Mouse (Mus musculus) retina, adult 2 months (tissue): ENCODE measurements at regions not wholly inside any gene's neighbourhood (a gene's known extent, or its start where the extent isn't known, plus 50 kb on each side); places are given as distances from the start of the nearest gene placed in this dataset.

Source experiments
- DNase-seq: peaks from one replicate; pipeline ENCODE4 v3.0.0-alpha.2; 2012; ENCODE audit warnings: low read depth, low spot score

- no peak for DNase-seq
Measured at GRCm38 (mm10) chr4:12628702-12629374, 457.0 kb upstream of the Fam92a start.

GRCm38 (mm10) chr4:12627158-12627871 lies 455.5 kb upstream of the Fam92a start:
- no peak for DNase-seq

- DNase-seq = no peak
Measured at GRCm38 (mm10) chr4:12620756-12621270, 449.0 kb upstream of the Fam92a start.

GRCm38 (mm10) chr4:12620059-12620755 lies 448.4 kb upstream of the Fam92a start:
- no peak for DNase-seq

- DNase-seq = no peak
Measured at GRCm38 (mm10) chr4:12616665-12617064, 444.9 kb upstream of the Fam92a start.

GRCm38 (mm10) chr4:12611511-12611910 lies 439.7 kb upstream of the Fam92a start:
- no peak for DNase-seq

GRCm38 (mm10) chr4:12601165-12601919 lies 429.5 kb upstream of the Fam92a start:
- DNase-seq = no peak

GRCm38 (mm10) chr4:12595801-12596515 lies 424.1 kb upstream of the Fam92a start:
- no peak for DNase-seq

- DNase-seq = no peak
Measured at GRCm38 (mm10) chr4:12592973-12593372, 421.2 kb upstream of the Fam92a start.

- DNase-seq = no peak
Measured at GRCm38 (mm10) chr4:12578102-12578501, 406.3 kb upstream of the Fam92a start.

- no peak for DNase-seq
Measured at GRCm38 (mm10) chr4:12571881-12572280, 400.1 kb upstream of the Fam92a start.

- no peak for DNase-seq
Measured at GRCm38 (mm10) chr4:12570689-12571088, 398.9 kb upstream of the Fam92a start.

- no peak for DNase-seq
Measured at GRCm38 (mm10) chr4:12567643-12568042, 395.8 kb upstream of the Fam92a start.

- DNase-seq = no peak
Measured at GRCm38 (mm10) chr4:12563016-12563415, 391.2 kb upstream of the Fam92a start.

- DNase-seq = no peak
Measured at GRCm38 (mm10) chr4:12560546-12560945, 388.7 kb upstream of the Fam92a start.

- no peak for DNase-seq
Measured at GRCm38 (mm10) chr4:12560015-12560414, 388.2 kb upstream of the Fam92a start.

GRCm38 (mm10) chr4:12557105-12557504 lies 385.3 kb upstream of the Fam92a start:
- DNase-seq = no peak

GRCm38 (mm10) chr4:12549265-12549664 lies 377.4 kb upstream of the Fam92a start:
- DNase-seq = no peak

- no peak for DNase-seq
Measured at GRCm38 (mm10) chr4:12543906-12544305, 372.1 kb upstream of the Fam92a start.

- DNase-seq = no peak
Measured at GRCm38 (mm10) chr4:12541508-12541907, 369.7 kb upstream of the Fam92a start.

- no peak for DNase-seq
Measured at GRCm38 (mm10) chr4:12539184-12539791, 367.5 kb upstream of the Fam92a start.
